Mouse (Mus musculus) testis, adult 2 months (tissue): Measurements from ENCODE around the gene Cbr3.

Experiments
- CTCF ChIP-seq: fragments of 200-500 bp; IDR thresholded peaks from 2 replicates; pipeline ENCODE4 v1.5.1; 2012; ENCODE audit warnings: low read depth, mild to moderate bottlenecking, inconsistent platforms, low read length, moderate library complexity; ENCODE audit not compliant: control insufficient read depth, insufficient read depth, insufficient replicate concordance
- POLR2A ChIP-seq: fragments of 200-500 bp; IDR thresholded peaks from 2 replicates; pipeline ENCODE4 v1.6.1; 2012; ENCODE audit warnings: low read depth, mild to moderate bottlenecking, inconsistent platforms, low read length, moderate library complexity; ENCODE audit not compliant: control insufficient read depth

DNA sequence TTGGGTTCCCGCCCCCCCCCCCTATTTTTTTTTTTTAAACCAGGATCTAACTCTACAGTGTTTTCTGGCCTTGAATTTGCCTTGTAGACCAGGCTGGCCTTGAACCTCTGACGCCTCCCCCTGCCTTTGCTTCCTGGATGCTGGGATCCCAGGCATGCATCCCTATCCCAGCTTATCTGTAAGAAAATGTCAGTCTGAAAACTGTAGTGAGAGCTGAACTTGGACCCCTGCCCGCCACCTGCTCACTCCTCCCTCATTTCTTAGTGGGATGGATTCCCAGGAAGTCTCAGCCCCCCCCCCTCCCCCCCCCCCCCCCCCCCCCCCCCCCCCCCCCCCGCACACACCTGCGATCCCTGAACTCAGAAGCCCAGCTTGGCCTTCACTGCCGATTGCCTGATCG is 3.4 kb downstream of the Cbr3 start:
- TF ChIP-seq CTCF (no peak), POLR2A (no peak)
